Mouse (Mus musculus) effector memory CD4-positive, alpha-beta T cell, adult 5 months (primary cell): ENCODE results near the gene Tmprss4. TPM values are rescaled to one million over a fixed set of nuclear protein-coding genes. Genes with fewer than 3 reads are reported as not detected.

Source experiments
- polyA plus RNA-seq: library from polyadenylated mRNA; unstranded; fragments of 100-300 nt; shearing (Covaris generic); gene quantifications from one replicate; pipeline ENCODE4 v1.2.1, GENCODE M21; 2017

Gene Tmprss4
- not detected for polyA plus RNA-seq

GRCm38 (mm10) chr9:45203797-45204410, at the start of gene Tmprss4:
TSS of gene Tmprss4 (minus strand) at chr9:45204092.

GRCm38 (mm10) chr9:45181770-45182169, 22.1 kb downstream of the Tmprss4 start, which contains the start of gene BC049352:
TSS of gene BC049352 (plus strand) at chr9:45182007.

GRCm38 (mm10) chr9:45138191-45139032, 65.5 kb downstream of the Tmprss4 start, which contains the start of gene Scn4b:
TSS of gene Scn4b (plus strand) at chr9:45138395.

Other genes starting within 250 kb of the Tmprss4 start
- 35.7 TPM for gene Ube4a, start 238.5 kb downstream of the Tmprss4 start, polyA plus RNA-seq
- gene Cd3g, start 223.7 kb downstream of the Tmprss4 start, polyA plus RNA-seq = 762 TPM
- gene Cd3d, start 222.3 kb downstream of the Tmprss4 start, polyA plus RNA-seq = 472 TPM
- gene Cd3e, start 194.5 kb downstream of the Tmprss4 start, polyA plus RNA-seq = 926 TPM
- gene Mpzl2, start 164.3 kb downstream of the Tmprss4 start, polyA plus RNA-seq = 0.46 TPM
- gene Mpzl3, start 148.9 kb downstream of the Tmprss4 start, polyA plus RNA-seq = 26.8 TPM
- gene Jaml, start 124.9 kb downstream of the Tmprss4 start, polyA plus RNA-seq = 4.1 TPM
- gene Scn2b, start 86.3 kb downstream of the Tmprss4 start, polyA plus RNA-seq = not detected
- 0.17 TPM for gene Scn4b, start 65.7 kb downstream of the Tmprss4 start, polyA plus RNA-seq
- gene BC049352, start 22.1 kb downstream of the Tmprss4 start, polyA plus RNA-seq = 0.57 TPM
- 28.8 TPM for gene Il10ra, start 65.1 kb upstream of the Tmprss4 start, polyA plus RNA-seq
- gene Tmprss13, start 115.0 kb upstream of the Tmprss4 start, polyA plus RNA-seq = not detected
- not detected for gene Fxyd6, start 166.1 kb upstream of the Tmprss4 start, polyA plus RNA-seq
- not detected for gene Fxyd2, start 195.6 kb upstream of the Tmprss4 start, polyA plus RNA-seq
- not detected for gene Dscaml1, start 222.5 kb upstream of the Tmprss4 start, polyA plus RNA-seq